Mouse (Mus musculus) adrenal gland, postnatal 36 days (tissue): ENCODE measurements around the gene Ccdc151. TPM values are rescaled to one million over a fixed set of nuclear protein-coding genes. Genes with fewer than 3 reads are reported as not detected.
A peak's percentile ranks its signal among the peaks of the same experiment; 100 is the strongest.

Experiments used
- DNase-seq, 2 experiments: peaks; one replicate each; pipeline ENCODE4 v3.0.0; 2021; ENCODE audit warnings: mixed read lengths in 1 of 2
- long read RNA-seq, 2 experiments: library from polyadenylated mRNA; stranded (forward); transcript quantifications; one replicate each; pipeline ENCODE4 v2.0.0; 2021; ENCODE audit warnings: borderline sequencing depth in 2 of 2
- total RNA-seq, 2 experiments: library from RNA; stranded (reverse); gene quantifications; 2 replicates each; pipeline ENCODE4 v1.2.3; 2021

Ccdc151 gene
- 1 to 10 TPM in 1 of 2 experiments, under 1 TPM in 1; 0.30 to 1.6 TPM for total RNA-seq
- long read RNA-seq, experiment 1, result 0 reads
- long read RNA-seq, experiment 2, result 0 reads

DNA sequence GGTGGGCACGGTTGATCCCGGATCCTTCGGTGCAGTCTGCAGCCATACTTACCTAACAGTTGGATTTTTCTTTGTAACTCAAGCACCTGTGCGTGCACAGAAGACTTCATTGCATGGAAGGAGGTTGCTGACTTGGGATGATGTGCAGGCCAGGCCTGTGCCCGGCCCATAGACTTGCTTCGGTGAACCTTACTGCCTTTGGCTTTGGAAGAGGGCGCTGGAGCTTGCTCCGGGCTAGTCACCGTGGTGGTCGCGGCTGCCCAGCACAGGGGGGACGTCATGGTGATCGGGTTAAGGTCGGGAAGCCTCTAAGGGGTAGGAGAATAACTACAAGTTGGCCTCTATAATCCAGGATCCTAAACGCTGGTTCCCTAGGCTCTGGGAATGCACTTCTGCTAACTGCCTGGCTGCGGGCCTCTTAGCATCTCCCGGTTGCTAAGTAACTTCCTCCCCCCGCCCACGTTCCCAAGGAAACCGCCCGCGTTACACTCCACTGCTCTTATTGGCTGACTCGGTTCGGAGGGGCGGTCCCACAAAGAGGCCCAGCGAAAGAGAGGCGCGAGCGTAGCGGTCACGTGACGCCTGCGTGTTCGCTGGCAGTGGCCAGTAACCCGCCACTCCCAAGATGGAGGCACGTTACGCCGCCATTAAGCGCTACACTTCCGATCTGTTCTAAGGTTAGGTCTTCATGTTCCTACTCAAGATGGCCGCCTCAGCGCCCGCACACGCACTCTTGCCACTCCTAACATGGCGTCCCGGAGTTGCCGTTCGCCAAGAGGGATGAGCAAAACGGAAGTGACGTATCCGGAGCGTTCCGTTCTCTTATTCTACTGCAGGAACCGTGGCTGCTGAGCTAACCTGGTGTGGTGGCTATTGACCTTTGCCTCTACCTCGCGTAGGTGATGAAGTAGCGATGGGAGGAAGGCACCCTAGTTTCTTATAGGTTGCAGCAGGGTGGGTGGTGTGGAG lies at the start of gene Ccdc151, which contains the start of gene Prkcsh:
Ccdc151 (minus strand) TSS at position 441 of the 969 bp plus-strand sequence.
Prkcsh (plus strand) TSS at position 613 of the 969 bp plus-strand sequence.
- peak; percentile 99 for DNase-seq

- DNase-seq, result peak; percentile 24 to 40
Measured at GRCm38 (mm10) chr9:22051958-22052254, 49.5 kb upstream of the Ccdc151 start, which contains the start of gene Elavl3. Elavl3 (minus strand) TSS chr9:22052023.

GRCm38 (mm10) chr9:22051161-22051957 lies 48.9 kb upstream of the Ccdc151 start:
- no peak for DNase-seq

DNA sequence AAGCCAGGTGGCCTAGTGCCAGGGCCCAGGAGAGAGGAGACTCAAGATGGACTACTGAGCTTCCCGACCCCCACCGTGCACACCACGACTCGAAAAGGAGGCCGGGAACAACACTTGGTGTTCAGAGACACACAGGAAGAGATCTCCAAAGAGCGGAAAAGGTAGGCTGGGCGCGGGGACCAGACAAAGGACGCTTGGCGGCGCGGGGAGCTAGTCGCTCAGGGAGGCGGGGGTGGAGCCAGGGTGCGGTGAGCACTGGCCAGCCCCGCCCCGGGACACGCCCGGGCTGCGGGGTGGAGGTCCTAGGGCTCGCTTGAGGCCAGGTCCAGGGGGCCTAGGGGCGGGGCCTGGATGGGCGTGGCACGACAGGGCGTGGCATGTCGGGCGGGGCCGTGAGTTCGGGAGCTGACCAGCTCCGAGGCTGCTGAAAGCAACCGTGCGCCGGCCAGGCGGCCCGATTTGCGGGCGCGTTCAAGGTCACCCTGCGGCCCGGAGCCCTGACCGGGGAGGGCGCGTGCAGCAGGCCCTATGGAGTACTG lies 48.0 kb upstream of the Ccdc151 start:
- peak; percentile 74 to 77 for DNase-seq

- DNase-seq, result no peak
Measured at GRCm38 (mm10) chr9:22049721-22050270, 47.4 kb upstream of the Ccdc151 start.

DNA sequence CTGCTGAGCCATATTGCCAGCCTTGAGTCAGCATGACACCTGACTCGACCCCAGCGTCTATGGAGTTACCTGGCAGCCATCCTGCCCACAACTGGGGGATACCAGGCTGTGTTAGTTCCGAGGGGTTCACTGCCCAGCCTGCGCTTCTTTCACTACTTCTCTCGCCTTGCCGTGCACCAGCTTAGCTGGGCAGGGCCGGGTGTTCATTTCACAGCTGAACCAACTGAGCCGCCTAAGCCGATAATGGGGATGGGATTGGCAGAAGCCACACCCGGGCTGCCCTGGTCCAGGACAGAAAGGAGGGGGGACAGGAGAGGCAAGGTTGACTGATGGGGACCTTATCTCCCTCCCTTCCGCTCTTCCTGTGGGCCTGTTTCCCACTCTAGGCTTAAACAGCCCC lies 46.9 kb upstream of the Ccdc151 start:
- no peak for DNase-seq

DNA sequence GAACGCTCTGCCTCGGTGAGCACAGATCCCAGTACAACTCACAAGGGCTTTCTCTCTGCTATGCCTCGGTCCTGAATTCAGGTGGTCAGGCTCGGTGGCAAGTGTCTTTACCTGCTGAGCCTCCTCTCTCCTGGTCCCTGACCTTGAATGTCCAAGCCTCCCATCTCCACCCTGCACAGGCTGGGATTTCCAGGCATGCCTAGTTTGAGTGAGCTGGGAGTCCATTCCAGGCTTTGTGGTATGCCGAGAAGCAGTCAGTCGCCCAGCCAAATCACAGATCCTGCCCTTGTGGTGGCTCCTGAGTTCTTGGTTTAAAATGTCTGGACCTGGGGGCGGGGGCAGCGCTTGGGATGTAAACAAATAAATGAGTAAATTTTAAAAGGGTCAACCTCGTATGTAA lies 44.9 kb upstream of the Ccdc151 start:
- DNase-seq, result no peak

GRCm38 (mm10) chr9:22041832-22042231 lies 39.4 kb upstream of the Ccdc151 start:
- DNase-seq, result no peak

DNA sequence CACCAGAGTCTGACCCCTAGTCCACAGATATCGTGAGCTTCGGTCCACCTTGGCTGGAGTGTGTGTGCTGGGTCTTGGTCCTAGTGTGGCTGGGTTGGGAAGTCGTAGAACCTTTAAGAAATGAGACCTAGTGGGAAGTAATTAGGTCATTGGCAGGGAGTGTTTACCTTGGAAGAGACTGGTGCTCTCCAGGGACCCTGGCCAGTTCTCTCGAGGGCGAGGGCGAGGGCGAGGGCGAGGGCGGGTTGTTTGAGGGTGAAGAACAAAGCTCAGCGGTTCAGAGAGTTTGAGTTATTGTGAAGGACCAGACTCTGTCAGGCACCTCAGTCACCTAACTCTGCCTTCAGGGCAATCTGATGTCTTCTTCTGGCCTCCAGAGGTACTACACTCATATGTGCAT lies 35.4 kb upstream of the Ccdc151 start:
- peak in 1 of 2 experiments; percentile 25 for DNase-seq

DNA sequence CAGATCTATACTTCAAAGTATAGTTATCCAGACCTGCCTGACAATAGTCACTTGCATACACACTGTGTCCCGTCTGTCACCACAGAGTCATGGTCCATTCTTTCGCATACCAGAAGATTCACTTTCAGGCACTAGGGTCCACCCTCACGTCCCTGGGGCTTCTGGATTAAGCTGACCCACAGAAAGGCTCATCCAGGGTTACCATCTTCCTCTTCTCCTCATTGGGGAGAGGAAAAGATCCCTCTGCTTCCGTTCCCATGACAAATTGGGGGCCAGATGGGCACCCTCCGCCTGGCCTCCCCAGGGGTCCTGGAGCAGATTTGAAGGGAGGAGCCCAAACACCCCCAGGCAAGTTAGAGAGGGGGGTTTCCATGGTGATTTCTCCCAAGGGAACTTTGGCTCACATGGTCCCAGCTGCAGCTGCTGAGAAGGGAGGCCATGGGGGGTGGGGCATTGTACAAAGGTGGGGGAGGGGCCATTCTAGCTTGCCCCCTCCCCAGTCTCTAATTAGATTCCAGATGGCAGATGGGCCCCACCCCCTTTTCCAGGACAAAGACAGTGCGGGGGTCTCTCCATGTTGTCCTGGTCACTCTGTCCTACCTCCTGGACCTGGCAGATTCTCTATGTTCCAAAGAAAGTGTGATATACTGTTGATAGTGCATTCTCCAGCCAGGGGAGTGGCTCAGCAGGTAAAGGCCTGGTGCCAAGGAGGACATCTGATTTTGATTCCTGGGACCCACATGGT lies 33.0 kb upstream of the Ccdc151 start:
- DNase-seq, result no peak

GRCm38 (mm10) chr9:22030386-22030785 lies 28.0 kb upstream of the Ccdc151 start:
- DNase-seq, result no peak

DNA sequence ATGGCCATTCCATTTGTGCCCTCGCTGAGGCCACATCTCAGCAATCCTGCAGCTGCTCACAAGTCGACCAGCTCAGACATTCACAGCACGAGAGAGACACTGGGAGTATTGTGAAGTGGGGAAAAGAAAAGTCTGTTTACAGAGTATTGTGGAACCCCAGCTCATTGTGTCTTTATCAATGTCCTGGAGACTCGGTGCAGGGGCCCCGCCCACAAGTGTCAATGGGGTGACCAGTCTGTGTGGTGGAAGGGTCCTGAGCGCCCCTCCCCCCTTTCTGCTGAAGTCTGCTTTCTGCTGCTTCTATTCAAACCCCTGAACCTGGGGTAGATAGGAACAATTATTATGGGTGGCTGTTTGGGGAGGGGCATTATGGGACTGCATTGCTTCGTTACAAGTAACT lies 26.0 kb upstream of the Ccdc151 start:
- DNase-seq, result no peak

DNA sequence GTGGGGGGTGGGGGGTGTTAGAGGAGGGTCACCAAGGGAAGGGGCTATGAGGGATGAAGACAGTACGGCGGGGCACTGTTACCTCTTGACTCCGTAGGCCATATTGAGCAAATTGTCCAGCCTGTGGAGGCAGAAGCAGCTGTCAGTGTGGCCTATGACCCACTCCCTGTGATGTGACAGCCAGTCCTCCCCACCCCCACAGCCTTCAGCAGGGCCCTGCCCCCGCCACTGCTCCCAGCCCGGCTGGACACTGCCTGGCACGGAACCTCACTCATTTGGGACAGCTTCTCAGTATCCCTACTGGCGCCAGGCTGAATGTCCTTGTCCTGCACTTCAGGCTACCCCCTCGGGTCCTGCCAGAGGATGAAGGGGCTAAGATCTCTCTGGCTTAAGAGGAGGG lies 22.2 kb upstream of the Ccdc151 start:
- DNase-seq, result no peak

- no peak for DNase-seq
Measured at GRCm38 (mm10) chr9:22017208-22017825, 14.9 kb upstream of the Ccdc151 start.

DNA sequence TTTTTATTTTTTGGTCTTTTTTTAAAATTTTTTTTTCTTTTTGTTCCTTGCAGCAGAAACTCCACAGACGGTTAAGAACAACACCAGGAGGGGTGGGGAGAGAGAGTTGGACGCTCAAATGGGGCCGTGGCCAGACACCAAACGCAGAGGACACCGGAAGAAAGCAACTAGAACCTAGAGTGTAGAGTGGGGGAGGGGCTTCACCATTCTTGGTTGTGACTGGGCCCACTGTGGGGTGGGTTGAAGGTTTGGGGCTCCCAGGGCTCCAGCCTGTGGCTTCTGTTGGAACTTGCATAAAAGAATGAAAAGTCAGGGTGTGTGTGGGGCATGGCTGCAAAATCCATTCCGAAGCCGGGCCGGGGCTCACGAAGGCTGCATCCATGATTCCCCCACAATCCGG lies 13.8 kb upstream of the Ccdc151 start:
- DNase-seq, result no peak

DNA sequence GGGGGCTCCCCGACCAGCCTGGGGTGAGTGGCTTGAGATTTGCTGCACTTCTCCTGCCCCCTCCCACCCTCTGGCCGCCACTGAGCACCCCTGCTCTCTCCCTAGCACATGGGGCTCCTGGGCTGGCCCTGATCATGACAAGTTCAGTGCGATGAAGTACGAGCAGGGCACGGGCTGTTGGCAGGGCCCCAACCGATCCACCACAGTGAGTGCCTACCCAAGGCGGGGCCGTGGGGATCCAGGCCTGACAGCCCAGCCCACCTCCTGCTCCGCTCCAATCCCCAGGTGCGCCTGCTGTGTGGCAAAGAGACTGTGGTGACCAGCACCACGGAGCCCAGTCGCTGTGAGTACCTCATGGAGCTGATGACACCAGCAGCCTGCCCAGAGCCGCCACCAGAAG lies 10.3 kb upstream of the Ccdc151 start:
- DNase-seq, result no peak

GRCm38 (mm10) chr9:22011055-22011454 lies 8.6 kb upstream of the Ccdc151 start:
- no peak for DNase-seq

- no peak for DNase-seq
Measured at GRCm38 (mm10) chr9:22004546-22004945, 2.1 kb upstream of the Ccdc151 start.

DNA sequence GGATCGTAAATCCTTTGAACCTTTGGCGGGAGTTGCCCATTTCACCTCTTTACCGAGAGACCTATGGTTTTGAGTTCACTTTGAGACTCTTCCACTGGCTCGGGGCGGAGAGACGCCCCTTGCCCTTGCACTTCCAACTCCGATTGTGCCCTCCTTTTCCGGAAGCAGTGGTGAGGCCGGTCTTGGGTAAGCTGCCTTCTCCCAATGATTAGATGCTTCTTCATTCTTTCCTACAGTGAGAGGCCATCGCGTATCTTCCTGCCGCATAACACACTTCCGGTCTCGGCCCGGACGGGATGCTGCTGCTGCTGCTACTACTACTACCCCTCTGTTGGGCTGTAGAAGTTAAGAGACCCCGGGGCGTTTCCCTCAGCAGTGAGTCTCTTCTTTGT lies 725 bp upstream of the Ccdc151 start:
- peak; percentile 32 to 39 for DNase-seq

DNA sequence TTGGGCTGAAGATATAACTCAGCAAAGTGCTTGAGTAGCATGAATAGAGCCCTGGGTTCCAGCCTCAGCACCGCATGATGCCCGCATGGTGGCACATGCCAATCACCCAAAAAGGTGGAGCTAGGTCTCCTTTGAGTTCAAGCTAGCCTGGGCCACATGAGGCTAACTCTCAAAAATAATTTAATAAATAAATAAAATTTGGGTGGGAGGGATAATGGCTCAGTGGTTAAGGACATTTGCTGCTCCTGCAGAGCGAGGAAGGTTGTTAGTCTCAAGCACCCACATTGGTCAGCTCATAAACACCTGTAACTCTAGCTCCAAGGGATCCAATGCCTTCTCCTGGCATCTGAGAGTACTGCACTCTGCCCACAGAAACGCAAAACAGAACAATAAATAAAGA lies 801 bp downstream of the Ccdc151 start:
- DNase-seq, result no peak

DNA sequence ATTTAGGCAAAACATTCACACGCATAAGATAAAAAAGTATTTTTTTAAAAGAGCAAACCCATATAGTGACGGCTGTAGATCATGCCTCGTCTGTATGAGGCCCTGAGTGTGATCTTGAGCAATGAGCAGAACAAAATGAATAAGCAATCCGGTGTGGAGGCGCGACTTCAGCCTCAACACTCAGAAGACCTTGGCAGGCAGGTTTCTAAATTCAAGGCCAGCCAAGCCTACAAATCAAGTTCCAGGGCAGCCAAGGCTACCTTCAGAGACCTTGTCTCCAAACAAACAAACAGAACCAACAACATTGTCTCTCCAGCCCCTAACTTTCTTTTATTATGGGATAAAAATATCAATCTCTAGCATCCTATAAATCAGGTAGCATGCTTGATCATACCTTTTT lies 2.1 kb downstream of the Ccdc151 start:
- DNase-seq, result peak; percentile 38 to 67
